Comparison of ENCODE assay signal across 23 mouse cellular contexts in genomic region chr14:120089006-120089648, GRCm38 (mm10). TPM values are rescaled to one million over a fixed set of nuclear protein-coding genes. Genes with fewer than 3 reads are reported as not detected.
DNase-seq lines count a peak whose midpoint lies in the region; ATAC-seq and TF ChIP-seq lines count a peak whose summit lies in the region.
"Had no signal": no experiment of that assay in that cellular context is flagged by ENCODE, and none has a peak within 500 bp of the region (broad histone marks: within the 10 kb centered on the region; RNA-seq: fewer than 3 reads in every experiment).

No protein-coding gene starts in this region.

- 74% methylated on average over 7 of the region's 7 CpGs for WGBS in forebrain, embryonic 10.5 days
- WGBS in forebrain, postnatal 0 days, result 78% methylated on average over 7 of the region's 7 CpGs
- 71% methylated on average over 7 of the region's 7 CpGs for WGBS in limb, embryonic 12.5 days
- WGBS in limb, embryonic 10.5 days, result 80% methylated on average over 7 of the region's 7 CpGs
- WGBS in embryonic facial prominence, embryonic 11.5 days, result 51% methylated on average over 7 of the region's 7 CpGs
- WGBS in limb, embryonic 14.5 days, result 61% methylated on average over 7 of the region's 7 CpGs

- H3K4me1 ChIP-seq in forebrain, embryonic 10.5 days, result no peaks in the 10 kb centered on the region
- H3K4me1 ChIP-seq in forebrain, postnatal 0 days (ENCODE audit: insufficient read depth), result no peaks in the 10 kb centered on the region
- H3K4me1 ChIP-seq in limb, embryonic 12.5 days (replicated peaks), result peaks cover 17% of the 10 kb centered on the region
- peaks cover 16% of the 10 kb centered on the region for H3K4me1 ChIP-seq in limb, embryonic 10.5 days
- no peaks in the 10 kb centered on the region; the same call in 1 of the 2 replicates for H3K4me1 ChIP-seq in embryonic facial prominence, embryonic 11.5 days (ENCODE audit: control insufficient read depth, insufficient read depth, low read length)
- no peaks in the 10 kb centered on the region; the same call in 1 of the 2 replicates for H3K4me1 ChIP-seq in limb, embryonic 14.5 days (ENCODE audit: control insufficient read depth, insufficient read depth, low read length)
- H3K4me1 ChIP-seq: forebrain, embryonic 13.5 days; intestine, embryonic 15.5 days; liver, embryonic 13.5 days; stomach, embryonic 15.5 days had no signal

- no peaks in the 10 kb centered on the region for H3K27me3 ChIP-seq in forebrain, embryonic 10.5 days (ENCODE audit: poor library complexity, severe bottlenecking)
- no peaks in the 10 kb centered on the region for H3K27me3 ChIP-seq in forebrain, postnatal 0 days (ENCODE audit: insufficient read depth, low read length)
- no peaks in the 10 kb centered on the region for H3K27me3 ChIP-seq in limb, embryonic 12.5 days
- H3K27me3 ChIP-seq in limb, embryonic 10.5 days (ENCODE audit: low read depth, poor library complexity, severe bottlenecking), result no peaks in the 10 kb centered on the region
- H3K27me3 ChIP-seq in embryonic facial prominence, embryonic 11.5 days (ENCODE audit: control insufficient read depth, insufficient read depth, low read length), result no peaks in the 10 kb centered on the region
- no peaks in the 10 kb centered on the region for H3K27me3 ChIP-seq in limb, embryonic 14.5 days (ENCODE audit: control insufficient read depth, insufficient read depth, low read length)
- H3K27me3 ChIP-seq: forebrain, embryonic 13.5 days; intestine, embryonic 15.5 days; liver, embryonic 13.5 days; stomach, embryonic 15.5 days had no signal

- no peak overlapping the region for H3K4me2 ChIP-seq in forebrain, postnatal 0 days (ENCODE audit: low read depth)
- H3K4me2 ChIP-seq in limb, embryonic 12.5 days, result no peak overlapping the region
- no peak overlapping the region for H3K4me2 ChIP-seq in embryonic facial prominence, embryonic 11.5 days (ENCODE audit: low read depth, low read length)
- no peak overlapping the region for H3K4me2 ChIP-seq in limb, embryonic 14.5 days (replicated peaks; ENCODE audit: low read depth, low read length, severe bottlenecking)
- H3K4me2 ChIP-seq: forebrain, embryonic 13.5 days; hindbrain, embryonic 14.5 days; intestine, embryonic 15.5 days; liver, embryonic 13.5 days; lung, embryonic 14.5 days; stomach, embryonic 15.5 days had no signal

- ATAC-seq in forebrain, postnatal 0 days, result no peak
- ATAC-seq in limb, embryonic 12.5 days (ENCODE audit: insufficient number of reproducible peaks, insufficient read depth, low FRiP score, low TSS enrichment, low read depth), result no peak
- ATAC-seq in embryonic facial prominence, embryonic 11.5 days (replicated peaks; ENCODE audit: insufficient number of reproducible peaks, low FRiP score, low TSS enrichment, low read depth), result no peak
- ATAC-seq in limb, embryonic 14.5 days (ENCODE audit: low FRiP score, low read depth), result 0 out of 2 replicates have a peak, but pooled peaks have one; percentile 23
- ATAC-seq in erythroblast, adult 5-6 weeks (replicated peaks; ENCODE audit: low FRiP score, poor library complexity, severe bottlenecking), result no peak
- ATAC-seq: activated CD4-positive, CD25-positive, alpha-beta regulatory T cell, adult 4 months; forebrain, embryonic 13.5 days; intestine, embryonic 15.5 days had no signal

- no peaks in the 10 kb centered on the region for H3K9me3 ChIP-seq in forebrain, embryonic 10.5 days
- no peaks in the 10 kb centered on the region for H3K9me3 ChIP-seq in forebrain, postnatal 0 days (ENCODE audit: low read length)
- H3K9me3 ChIP-seq in limb, embryonic 12.5 days, result no peaks in the 10 kb centered on the region
- no peaks in the 10 kb centered on the region for H3K9me3 ChIP-seq in limb, embryonic 10.5 days (replicated peaks)
- no peaks in the 10 kb centered on the region for H3K9me3 ChIP-seq in embryonic facial prominence, embryonic 11.5 days (replicated peaks; ENCODE audit: control insufficient read depth, low read length)
- no peaks in the 10 kb centered on the region for H3K9me3 ChIP-seq in limb, embryonic 14.5 days (ENCODE audit: control insufficient read depth, low read length)
- H3K9me3 ChIP-seq: forebrain, embryonic 13.5 days; intestine, embryonic 15.5 days; liver, embryonic 13.5 days; stomach, embryonic 15.5 days had no signal

- no peak for TF ChIP-seq CTCF in forebrain, postnatal 0 days (IDR thresholded peaks at IDR 0.05; ENCODE audit: low read depth)

- no peak overlapping the region for H3K4me3 ChIP-seq in forebrain, embryonic 10.5 days
- H3K4me3 ChIP-seq in forebrain, postnatal 0 days (ENCODE audit: low read depth, low read length), result no peak overlapping the region
- H3K4me3 ChIP-seq in limb, embryonic 12.5 days (replicated peaks), result no peak overlapping the region
- H3K4me3 ChIP-seq in limb, embryonic 10.5 days, result no peak overlapping the region
- no peak overlapping the region for H3K4me3 ChIP-seq in embryonic facial prominence, embryonic 11.5 days (ENCODE audit: low read depth, low read length)
- no peak overlapping the region for H3K4me3 ChIP-seq in limb, embryonic 14.5 days (replicated peaks; ENCODE audit: low read length)
- H3K4me3 ChIP-seq: forebrain, embryonic 13.5 days; intestine, embryonic 15.5 days; layer of hippocampus, adult 2 months; liver, embryonic 13.5 days; myocyte; stomach, embryonic 15.5 days had no signal

- no peak overlapping the region for H3K9ac ChIP-seq in forebrain, postnatal 0 days
- H3K9ac ChIP-seq in limb, embryonic 12.5 days (replicated peaks), result no peak overlapping the region
- no peak overlapping the region for H3K9ac ChIP-seq in embryonic facial prominence, embryonic 11.5 days (replicated peaks; ENCODE audit: low read length)
- no peak overlapping the region for H3K9ac ChIP-seq in limb, embryonic 14.5 days (ENCODE audit: low read depth, low read length, severe bottlenecking)
- H3K9ac ChIP-seq: forebrain, embryonic 13.5 days; hindbrain, embryonic 14.5 days; intestine, embryonic 15.5 days; liver, embryonic 13.5 days; lung, embryonic 14.5 days; stomach, embryonic 15.5 days had no signal

- H3K27ac ChIP-seq in forebrain, embryonic 10.5 days, result peak overlapping the region; percentile 35; the same call in 1 of the 2 replicates
- H3K27ac ChIP-seq in forebrain, postnatal 0 days (ENCODE audit: low read depth, low read length), result no peak overlapping the region
- 0 out of 2 replicates have a peak overlapping the region, but pooled peaks have one; percentile 41 for H3K27ac ChIP-seq in limb, embryonic 12.5 days
- H3K27ac ChIP-seq in limb, embryonic 10.5 days, result no peak overlapping the region
- peak overlapping the region; percentile 8; the same call in 1 of the 2 replicates for H3K27ac ChIP-seq in embryonic facial prominence, embryonic 11.5 days (replicated peaks; ENCODE audit: low read depth, low read length)
- H3K27ac ChIP-seq in limb, embryonic 14.5 days (replicated peaks; ENCODE audit: low read depth, low read length), result peak overlapping the region; percentile 1; the same call in 1 of the 2 replicates
- H3K27ac ChIP-seq: forebrain, embryonic 13.5 days; hindbrain, embryonic 14.5 days; intestine, embryonic 15.5 days; layer of hippocampus, adult 2 months; liver, embryonic 13.5 days; stomach, embryonic 15.5 days had no signal

- TF ChIP-seq POLR2A in limb, embryonic 14.5 days (IDR thresholded peaks at IDR 0.05; ENCODE audit: borderline replicate concordance, extremely low read depth, insufficient read depth, insufficient read length), result no peak

- no peak for DNase-seq in forebrain, embryonic 10.5 days (ENCODE audit: extremely low spot score, low spot score)
- no peak for DNase-seq in forebrain, postnatal 0 days
- no peak for DNase-seq in limb, embryonic 10.5 days (ENCODE audit: low spot score)
- DNase-seq in embryonic facial prominence, embryonic 11.5 days (ENCODE audit: low spot score), result peak; percentile 53
- peak; percentile 12 for DNase-seq in limb, embryonic 14.5 days (ENCODE audit: low spot score)
- DNase-seq in layer of hippocampus, adult 8-10 months (ENCODE audit: low spot score in 2 of 2), result no peak
- DNase-seq: adrenal gland, postnatal 10 days; liver, embryonic 13.5 days; lung, embryonic 14.5 days; lung, postnatal 4 days; thymus, adult 18-20 months had no signal

- H3K36me3 ChIP-seq in forebrain, embryonic 10.5 days (replicated peaks), result no peaks in the 10 kb centered on the region
- no peaks in the 10 kb centered on the region for H3K36me3 ChIP-seq in forebrain, postnatal 0 days (ENCODE audit: insufficient read depth)
- H3K36me3 ChIP-seq in limb, embryonic 12.5 days, result no peaks in the 10 kb centered on the region
- H3K36me3 ChIP-seq in limb, embryonic 10.5 days, result no peaks in the 10 kb centered on the region
- H3K36me3 ChIP-seq in embryonic facial prominence, embryonic 11.5 days (replicated peaks; ENCODE audit: control insufficient read depth, insufficient read depth, low read depth, low read length), result no peaks in the 10 kb centered on the region
- H3K36me3 ChIP-seq in limb, embryonic 14.5 days (ENCODE audit: control insufficient read depth, insufficient read depth, low read length), result no peaks in the 10 kb centered on the region
- H3K36me3 ChIP-seq: G1E; intestine, embryonic 15.5 days; liver, embryonic 13.5 days; stomach, embryonic 15.5 days had no signal

RNA-seq across cellular contexts. Expression of gene Oxgr1, which starts 46.9 kb away (rescaled TPM):
- polyA plus RNA-seq in forebrain, embryonic 10.5 days (2016; fragmentation: Nextera tagmentation; extraction: Ambion mirVana), result not detected in 2 replicates
- total RNA-seq in forebrain, postnatal 0 days (2014; rRNA removed), result 0.15 and 0.24 TPM in 2 replicates
- 0.07 and 0.10 TPM in 2 replicates for polyA plus RNA-seq in forebrain, postnatal 0 days (2015; fragmentation: Nextera tagmentation; extraction: Ambion mirVana)
- polyA plus RNA-seq in limb, embryonic 12.5 days (2016; fragmentation: Nextera tagmentation; extraction: Ambion mirVana), result 0.13 TPM in 1 of 2 replicates, not detected in the other
- not detected in 2 replicates for polyA plus RNA-seq in limb, embryonic 10.5 days (2016; fragmentation: Nextera tagmentation; extraction: Ambion mirVana)
- not detected in 2 replicates for polyA plus RNA-seq in embryonic facial prominence, embryonic 11.5 days (2014; fragmentation: Nextera tagmentation; extraction: Ambion mirVana)
- 0.08 TPM in 2 replicates for polyA plus RNA-seq in limb, embryonic 14.5 days (2012; rRNA removed)
- 0.08 and 0.23 TPM in 2 replicates for polyA plus RNA-seq in limb, embryonic 14.5 days (2014; fragmentation: Nextera tagmentation; extraction: Ambion mirVana)
- under 1 TPM in 1 of 4 experiments, not detected in 3; 0.09 TPM for total RNA-seq in layer of hippocampus, adult 8-10 months (2022)
- not detected in 2 replicates for total RNA-seq in erythroblast, adult 5-6 weeks (2015; ENCODE audit: low replicate concordance)
- not detected in 2 replicates for total RNA-seq in erythroblast, adult 5-6 weeks (2017; ENCODE audit: low replicate concordance)
- total RNA-seq: adrenal gland, postnatal 10 days; gastrocnemius, postnatal 4 days; layer of hippocampus, adult 2 months had no signal
- polyA plus RNA-seq: activated CD4-positive, CD25-positive, alpha-beta regulatory T cell, adult 4 months; forebrain, embryonic 13.5 days; G1E; heart, postnatal 0 days; hindbrain, embryonic 14.5 days; liver, embryonic 13.5 days; myocyte; stomach, embryonic 15.5 days had no signal

Comparison
In these comparisons a context has a peak if more than half of its experiments do, and no peak if none do; other contexts are left out.
1. DNase-seq: peak in embryonic facial prominence, embryonic 11.5 days (single experiment) and limb, embryonic 14.5 days (single experiment); none in forebrain, embryonic 10.5 days (single experiment), forebrain, postnatal 0 days (single experiment), limb, embryonic 10.5 days (single experiment) and layer of hippocampus, adult 8-10 months (0 of 2).
2. H3K27ac ChIP-seq: peak in forebrain, embryonic 10.5 days (single experiment), limb, embryonic 12.5 days (single experiment), embryonic facial prominence, embryonic 11.5 days (single experiment) and limb, embryonic 14.5 days (single experiment); none in forebrain, postnatal 0 days (single experiment) and limb, embryonic 10.5 days (single experiment).